Mouse (Mus musculus) liver, postnatal 0 days (tissue): ENCODE data around the gene Dlg2.

Experiments used
- CTCF ChIP-seq: sonication (generic); IDR thresholded peaks from 2 replicates; pipeline ENCODE4 v1.5.1; 2016; ENCODE audit warnings: antibody characterized with exemption, low read depth
- EP300 ChIP-seq: IDR thresholded peaks from 2 replicates; pipeline ENCODE4 v1.6.1; 2016; ENCODE audit warnings: antibody characterized with exemption, low read depth, mild to moderate bottlenecking

- TF ChIP-seq CTCF (no peak), EP300 (no peak)
Observed at GRCm38 (mm10) chr7:91440326-91440725, 963.9 kb downstream of the Dlg2 start.
